Mouse (Mus musculus) cerebellum, postnatal 36 days (tissue): ENCODE measurements around the gene Eif3b.

ENCODE experiments used
- DNase-seq, 2 experiments: peaks; one replicate each; pipeline ENCODE4 v3.0.0; 2021 to 2022; ENCODE audit warnings: mixed read lengths in 2 of 2

Gene Eif3b

GRCm38 (mm10) chr5:140491142-140491541, 72.0 kb downstream of the Eif3b start:
- no peak for DNase-seq

DNA sequence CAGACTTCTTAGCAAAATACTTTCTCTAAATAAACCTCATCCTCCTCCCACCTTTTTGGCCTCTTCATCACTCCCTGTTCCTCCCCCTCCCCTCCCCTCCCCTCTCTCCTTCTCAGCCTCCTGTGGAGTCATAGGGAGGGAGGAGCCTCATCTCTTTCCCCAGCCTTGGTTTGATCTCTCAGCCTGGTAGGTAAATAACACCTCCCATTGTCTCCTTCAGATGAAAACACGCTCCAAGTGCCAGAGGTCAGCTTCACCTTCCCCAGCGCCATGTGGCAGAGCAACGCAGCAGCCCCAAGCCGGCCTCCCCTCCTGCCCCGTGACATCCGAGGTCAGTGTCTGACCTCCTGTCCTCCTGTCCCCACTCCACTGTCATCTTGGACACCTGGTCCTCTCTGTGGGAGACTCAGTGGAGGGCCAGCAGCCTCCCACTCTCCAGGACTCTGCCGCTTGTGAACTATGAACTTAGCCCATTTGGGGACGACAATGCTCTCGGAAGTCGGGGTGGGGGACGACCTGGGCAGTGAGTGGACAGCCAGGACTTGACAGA, 73.6 kb downstream of the Eif3b start:
- DNase-seq: no peak
